Mouse (Mus musculus) ES-Bruce4 (cell line): ENCODE measurements around the gene Il9r. TPM values are rescaled to one million over a fixed set of nuclear protein-coding genes. Genes with fewer than 3 reads are reported as not detected.

ENCODE experiments used
- H3K27ac ChIP-seq: 2 replicates; pipeline ENCODE4 v1.5.1; 2012; ENCODE audit warnings: low read length, inconsistent platforms; ENCODE audit not compliant: insufficient read depth
- H3K27me3 ChIP-seq: 2 replicates; pipeline ENCODE4 v1.6.1; 2012; ENCODE audit warnings: mild to moderate bottlenecking, low read length, inconsistent platforms; ENCODE audit not compliant: control insufficient read depth, poor library complexity, insufficient read depth, severe bottlenecking
- H3K36me3 ChIP-seq: 2 replicates; pipeline ENCODE4 v1.6.1; 2012; ENCODE audit warnings: inconsistent platforms, mild to moderate bottlenecking, low read length, moderate library complexity; ENCODE audit not compliant: control insufficient read depth, poor library complexity, insufficient read depth, severe bottlenecking
- H3K4me1 ChIP-seq: one replicate; pipeline ENCODE4 v1.8.1; 2011; ENCODE audit warnings: low read length; ENCODE audit not compliant: control insufficient read depth, insufficient read depth
- H3K4me3 ChIP-seq: 2 replicates; pipeline ENCODE4 v1.5.1; 2011; ENCODE audit warnings: low read depth, mild to moderate bottlenecking, low read length
- H3K9ac ChIP-seq: 2 replicates; pipeline ENCODE4 v1.6.1; 2012; ENCODE audit warnings: low read depth, mild to moderate bottlenecking, inconsistent platforms; ENCODE audit not compliant: poor library complexity, severe bottlenecking
- H3K9me3 ChIP-seq: replicated peaks from 2 replicates; pipeline ENCODE4 v1.6.1; 2012; ENCODE audit warnings: mild to moderate bottlenecking, low read length, inconsistent platforms; ENCODE audit not compliant: control insufficient read depth, poor library complexity, insufficient read depth, severe bottlenecking
- CTCF ChIP-seq: IDR thresholded peaks from one replicate; pipeline ENCODE4 v1.8.1; 2011; ENCODE audit warnings: low read depth, low read length
- EP300 ChIP-seq: IDR thresholded peaks from 2 replicates; pipeline ENCODE4 v1.6.1; 2011; ENCODE audit warnings: low read depth, low read length; ENCODE audit not compliant: insufficient read depth
- POLR2A ChIP-seq: IDR thresholded peaks from one replicate; pipeline ENCODE4 v1.8.1; 2011; ENCODE audit warnings: low read length; ENCODE audit not compliant: insufficient read depth
- polyA plus RNA-seq: library from polyadenylated mRNA; stranded (reverse); fragments of >200 nt; gene quantifications from 2 replicates; pipeline ENCODE4 v1.2.4, GENCODE M21; 2011; ENCODE audit warnings: low read depth; ENCODE audit not compliant: missing spikeins, insufficient read depth, insufficient read length

Gene Il9r
- polyA plus RNA-seq, 1 experiment: not detected

- no peak for TF ChIP-seq CTCF
- no peak for TF ChIP-seq EP300
- no peak for TF ChIP-seq POLR2A
- no peaks in the 10 kb centered on the region for H3K9me3 ChIP-seq
Measured at GRCm38 (mm10) chr11:32198256-32198955, 1.7 kb downstream of the Il9r start.

DNA sequence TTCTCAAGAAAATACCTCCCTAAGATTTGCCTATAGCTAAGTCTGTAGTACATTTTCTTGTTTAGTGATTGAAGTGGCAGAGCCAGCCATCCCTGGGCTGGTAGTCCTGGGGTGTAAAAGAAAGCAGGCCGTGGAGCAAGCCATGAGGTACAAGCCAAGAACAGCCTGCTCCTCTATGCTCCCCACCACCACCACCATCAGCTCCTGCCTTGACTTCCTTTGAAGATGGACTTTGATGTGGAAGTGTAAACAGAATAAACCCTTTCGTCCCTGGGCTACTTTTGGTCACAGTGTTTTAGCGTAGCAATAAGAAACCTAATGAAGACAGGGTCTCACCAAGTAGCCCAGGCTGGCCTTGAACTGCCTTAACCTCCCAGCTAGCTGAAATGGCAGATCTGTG is 2.3 kb downstream of the Il9r start:
- H3K36me3 ChIP-seq: no peaks in the 10 kb centered on the region
- no peaks in the 10 kb centered on the region for H3K9me3 ChIP-seq
- no peak overlapping the region for H3K27ac ChIP-seq
- no peak overlapping the region for H3K4me3 ChIP-seq
- TF ChIP-seq CTCF: no peak
- TF ChIP-seq POLR2A: no peak
- no peak for TF ChIP-seq EP300
- H3K27me3 ChIP-seq: no peaks in the 10 kb centered on the region
- H3K4me1 ChIP-seq: no peaks in the 10 kb centered on the region
- H3K9ac ChIP-seq: no peak overlapping the region

More at GRCm38 (mm10) chr11:32198256-32198955, 1.7 kb downstream of the Il9r start:
- Histone ChIP-seq H3K9ac (no peak overlapping the region), H3K27ac (no peak overlapping the region), H3K27me3 (no peaks in the 10 kb centered on the region), H3K4me3 (no peak overlapping the region), H3K4me1 (no peaks in the 10 kb centered on the region), H3K36me3 (no peaks in the 10 kb centered on the region)

- Histone ChIP-seq H3K9me3 (no peaks in the 10 kb centered on the region), H3K9ac (no peak overlapping the region), H3K4me1 (no peaks in the 10 kb centered on the region), H3K27ac (no peak overlapping the region), H3K36me3 (no peaks in the 10 kb centered on the region), H3K27me3 (no peaks in the 10 kb centered on the region), H3K4me3 (no peak overlapping the region)
- TF ChIP-seq CTCF: no peak
- no peak for TF ChIP-seq EP300
- no peak for TF ChIP-seq POLR2A
Measured at GRCm38 (mm10) chr11:32196727-32197126, 3.4 kb downstream of the Il9r start.

DNA sequence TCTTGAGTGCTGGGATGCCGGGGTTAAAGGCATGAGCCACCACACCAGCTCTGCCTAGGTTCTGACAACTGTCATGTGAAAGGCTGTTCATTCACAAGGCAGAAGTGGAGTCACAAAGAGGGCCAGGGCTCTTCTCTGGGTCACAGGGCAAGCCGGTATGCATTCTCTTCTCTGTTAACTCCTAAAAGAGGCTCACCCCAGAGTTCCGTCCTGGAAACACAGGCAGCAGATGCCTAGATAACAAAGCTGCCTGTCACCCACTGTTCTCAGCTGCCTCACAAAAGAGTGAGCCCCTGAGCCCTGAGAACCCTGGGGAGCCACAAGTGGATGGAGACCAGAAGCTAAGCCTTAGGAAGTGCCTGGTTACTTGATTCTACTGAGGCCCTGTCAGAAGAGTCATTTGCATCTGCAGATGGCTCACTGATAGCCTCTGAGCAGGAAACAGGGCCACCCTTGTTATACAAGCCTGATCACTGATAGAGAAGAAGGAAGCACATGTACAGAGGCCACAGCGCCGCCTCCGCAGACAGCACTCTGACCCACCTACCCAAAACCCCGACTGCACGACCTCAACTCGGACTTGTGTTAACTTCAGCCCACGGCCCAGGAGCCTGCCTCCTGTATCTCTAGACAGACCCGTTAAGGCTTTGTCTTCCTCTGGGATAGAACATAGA is 4.1 kb downstream of the Il9r start:
- Histone ChIP-seq H3K27me3 (no peaks in the 10 kb centered on the region), H3K9ac (no peak overlapping the region), H3K4me1 (no peaks in the 10 kb centered on the region), H3K27ac (no peak overlapping the region), H3K9me3 (no peaks in the 10 kb centered on the region), H3K4me3 (no peak overlapping the region), H3K36me3 (no peaks in the 10 kb centered on the region)
- TF ChIP-seq CTCF: no peak
- no peak for TF ChIP-seq EP300
- TF ChIP-seq POLR2A: no peak

DNA sequence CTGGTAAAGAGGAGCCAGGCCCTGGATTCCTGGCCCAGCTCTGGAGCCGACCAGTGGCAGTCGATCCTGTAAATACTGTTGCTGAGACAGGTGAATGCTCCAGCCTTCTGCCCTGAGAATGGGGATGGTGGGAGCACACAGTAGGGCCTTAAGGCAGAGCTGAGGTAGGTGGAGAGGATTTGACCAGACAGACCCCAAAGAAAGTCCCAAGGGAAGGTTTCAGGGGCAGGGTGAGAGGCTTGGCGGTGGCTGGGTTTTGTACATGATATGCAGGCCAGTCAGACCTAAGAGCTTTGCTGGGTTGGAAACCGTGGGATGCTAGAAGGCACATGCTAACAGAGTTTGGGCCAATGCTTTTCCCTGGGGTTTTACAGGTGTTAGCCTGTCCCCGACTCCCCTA is 5.5 kb downstream of the Il9r start:
- Histone ChIP-seq H3K27me3 (no peaks in the 10 kb centered on the region), H3K4me3 (no peak overlapping the region), H3K27ac (no peak overlapping the region), H3K9me3 (no peaks in the 10 kb centered on the region), H3K36me3 (no peaks in the 10 kb centered on the region), H3K4me1 (no peaks in the 10 kb centered on the region), H3K9ac (no peak overlapping the region)
- TF ChIP-seq EP300: no peak
- no peak for TF ChIP-seq POLR2A
- TF ChIP-seq CTCF: no peak

- Histone ChIP-seq H3K36me3 (no peaks in the 10 kb centered on the region), H3K9me3 (no peaks in the 10 kb centered on the region), H3K4me1 (no peaks in the 10 kb centered on the region), H3K9ac (no peak overlapping the region), H3K4me3 (no peak overlapping the region), H3K27me3 (no peaks in the 10 kb centered on the region), H3K27ac (no peak overlapping the region)
- TF ChIP-seq CTCF (no peak), POLR2A (no peak), EP300 (no peak)
Measured at GRCm38 (mm10) chr11:32194086-32194485, 6.0 kb downstream of the Il9r start.
